Mouse (Mus musculus) midbrain, embryonic 12.5 days (tissue): ENCODE measurements around the gene Irf1. TPM values are rescaled to one million over a fixed set of nuclear protein-coding genes. Genes with fewer than 3 reads are reported as not detected.

Source experiments
- ATAC-seq: fragments of 200-750 bp; cut with Nextera tagmentation; 2 replicates; pipeline ENCODE4 v1.8.0; 2017; ENCODE audit warnings: low read depth, moderate TSS enrichment, moderate library complexity; ENCODE audit not compliant: low FRiP score
- H3K27ac ChIP-seq: fragments of 300-500 bp; sonication (generic); replicated peaks from 2 replicates; pipeline ENCODE4 v1.5.1; 2016; ENCODE audit warnings: mild to moderate bottlenecking
- H3K27me3 ChIP-seq: fragments of 300-500 bp; sonication (generic); 2 replicates; pipeline ENCODE4 v1.6.1; 2016; ENCODE audit warnings: mild to moderate bottlenecking
- H3K36me3 ChIP-seq: fragments of 300-500 bp; sonication (generic); 2 replicates; pipeline ENCODE4 v1.6.1; 2016
- H3K4me1 ChIP-seq: fragments of 300-500 bp; sonication (generic); 2 replicates; pipeline ENCODE4 v1.6.1; 2016
- H3K4me2 ChIP-seq: fragments of 300-500 bp; sonication (generic); replicated peaks from 2 replicates; pipeline ENCODE4 v1.6.1; 2016; ENCODE audit warnings: mild to moderate bottlenecking, moderate library complexity
- H3K4me3 ChIP-seq: fragments of 300-500 bp; sonication (generic); 2 replicates; pipeline ENCODE4 v1.5.1; 2016; ENCODE audit warnings: mild to moderate bottlenecking
- H3K9ac ChIP-seq: fragments of 300-500 bp; sonication (generic); replicated peaks from 2 replicates; pipeline ENCODE4 v1.6.1; 2016; ENCODE audit warnings: mild to moderate bottlenecking, moderate library complexity
- H3K9me3 ChIP-seq: fragments of 300-500 bp; sonication (generic); 2 replicates; pipeline ENCODE4 v1.6.1; 2016; ENCODE audit warnings: mild to moderate bottlenecking
- WGBS: fragments of 180-500 bp; shearing (Covaris S2); methylation state at CpG from one replicate; pipeline ENCODE4 v1.1.7; 2016; 5-methylcytosine and 5-hydroxymethylcytosine counted together
- polyA plus RNA-seq: library from polyadenylated mRNA; unstranded; fragments of >200 nt; fragmentation: Nextera tagmentation; extraction: Ambion mirVana; gene quantifications from 2 replicates; pipeline ENCODE4 v1.2.1, GENCODE M21; 2016

Irf1 gene
- polyA plus RNA-seq, result 3.4 and 4.3 TPM in 2 replicates

GRCm38 (mm10) chr11:53769760-53770124 lies at the start of gene Irf1:
TSS of gene Irf1 (plus strand) at chr11:53770014.
- H3K27ac ChIP-seq, result no peak within 1 kb of the TSS
- ATAC-seq, result peak; percentile 93
- H3K4me3 ChIP-seq, result peak within 1 kb of the TSS; percentile 60
- H3K4me1 ChIP-seq, result peaks cover 5% of the 10 kb centered on the region
- WGBS, result 0% methylated on average over 40 of the region's 40 CpGs
- peak within 1 kb of the TSS; percentile 56 for H3K9ac ChIP-seq
- no peaks in the 10 kb centered on the region for H3K9me3 ChIP-seq
- H3K4me2 ChIP-seq, result peak within 1 kb of the TSS; percentile 89
- H3K36me3 ChIP-seq, result no peaks in the 10 kb centered on the region
- H3K27me3 ChIP-seq, result peaks cover 55% of the 10 kb centered on the region

GRCm38 (mm10) chr11:53720715-53721114 lies 49.1 kb upstream of the Irf1 start, which contains the start of gene Il5:
TSS of gene Il5 (plus strand) at chr11:53720794.
- H3K9ac ChIP-seq, result no peak within 1 kb of the TSS
- no peak within 1 kb of the TSS for H3K4me3 ChIP-seq
- H3K36me3 ChIP-seq, result no peaks in the 10 kb centered on the region
- H3K4me2 ChIP-seq, result no peak within 1 kb of the TSS
- H3K9me3 ChIP-seq, result no peaks in the 10 kb centered on the region
- no peaks in the 10 kb centered on the region for H3K4me1 ChIP-seq
- no peak within 1 kb of the TSS for H3K27ac ChIP-seq
- no peaks in the 10 kb centered on the region for H3K27me3 ChIP-seq
- 86% methylated on average over 6 of the region's 6 CpGs for WGBS
- ATAC-seq, result no peak

GRCm38 (mm10) chr11:53731457-53731856 lies 38.4 kb upstream of the Irf1 start:
- Histone ChIP-seq H3K9ac (no peak overlapping the region), H3K4me2 (no peak overlapping the region), H3K9me3 (no peaks in the 10 kb centered on the region), H3K36me3 (no peaks in the 10 kb centered on the region), H3K27ac (no peak overlapping the region), H3K27me3 (no peaks in the 10 kb centered on the region), H3K4me1 (no peaks in the 10 kb centered on the region), H3K4me3 (no peak overlapping the region)
- ATAC-seq, result no peak
- WGBS, result 94% methylated on average over 7 of the region's 7 CpGs

GRCm38 (mm10) chr11:53732244-53732643 lies 37.6 kb upstream of the Irf1 start:
- H3K4me3 ChIP-seq, result no peak overlapping the region
- H3K36me3 ChIP-seq, result no peaks in the 10 kb centered on the region
- no peak overlapping the region for H3K27ac ChIP-seq
- no peaks in the 10 kb centered on the region for H3K9me3 ChIP-seq
- no peaks in the 10 kb centered on the region for H3K27me3 ChIP-seq
- 93% methylated on average over 8 of the region's 8 CpGs for WGBS
- no peak overlapping the region for H3K4me2 ChIP-seq
- ATAC-seq, result no peak
- H3K9ac ChIP-seq, result no peak overlapping the region
- no peaks in the 10 kb centered on the region for H3K4me1 ChIP-seq

- no peaks in the 10 kb centered on the region for H3K4me1 ChIP-seq
- 91% methylated on average over 7 of the region's 7 CpGs for WGBS
- H3K4me3 ChIP-seq, result no peak overlapping the region
- no peak overlapping the region for H3K4me2 ChIP-seq
- no peaks in the 10 kb centered on the region for H3K27me3 ChIP-seq
- ATAC-seq, result no peak
- H3K27ac ChIP-seq, result no peak overlapping the region
- no peak overlapping the region for H3K9ac ChIP-seq
- H3K36me3 ChIP-seq, result no peaks in the 10 kb centered on the region
- H3K9me3 ChIP-seq, result no peaks in the 10 kb centered on the region
These were observed 36.0 kb upstream of the Irf1 start for GRCm38 (mm10) chr11:53733824-53734223.

- H3K36me3 ChIP-seq, result no peaks in the 10 kb centered on the region
- no peak for ATAC-seq
- no peak overlapping the region for H3K9ac ChIP-seq
- H3K9me3 ChIP-seq, result no peaks in the 10 kb centered on the region
- no peak overlapping the region for H3K27ac ChIP-seq
- H3K27me3 ChIP-seq, result no peaks in the 10 kb centered on the region
- no peak overlapping the region for H3K4me2 ChIP-seq
- WGBS, result 77% methylated on average over 2 of the region's 2 CpGs
- H3K4me3 ChIP-seq, result no peak overlapping the region
- no peaks in the 10 kb centered on the region for H3K4me1 ChIP-seq
These were observed 35.4 kb upstream of the Irf1 start for GRCm38 (mm10) chr11:53734431-53734830.

GRCm38 (mm10) chr11:53734970-53735681 lies 34.7 kb upstream of the Irf1 start:
- no peak overlapping the region for H3K9ac ChIP-seq
- H3K36me3 ChIP-seq, result no peaks in the 10 kb centered on the region
- no peak for ATAC-seq
- H3K4me1 ChIP-seq, result no peaks in the 10 kb centered on the region
- no peak overlapping the region for H3K4me3 ChIP-seq
- no peak overlapping the region for H3K4me2 ChIP-seq
- WGBS, result 73% methylated on average over 18 of the region's 18 CpGs
- H3K9me3 ChIP-seq, result no peaks in the 10 kb centered on the region
- no peaks in the 10 kb centered on the region for H3K27me3 ChIP-seq
- H3K27ac ChIP-seq, result no peak overlapping the region

- H3K27ac ChIP-seq, result no peak overlapping the region
These were observed 34.0 kb upstream of the Irf1 start for GRCm38 (mm10) chr11:53735682-53736245.

GRCm38 (mm10) chr11:53736771-53737572 lies 32.8 kb upstream of the Irf1 start:
- Histone ChIP-seq H3K9ac (no peak overlapping the region), H3K9me3 (no peaks in the 10 kb centered on the region), H3K4me3 (no peak overlapping the region), H3K27me3 (no peaks in the 10 kb centered on the region), H3K36me3 (no peaks in the 10 kb centered on the region), H3K27ac (no peak overlapping the region), H3K4me1 (no peaks in the 10 kb centered on the region), H3K4me2 (no peak overlapping the region)
- 51% methylated on average over 14 of the region's 14 CpGs for WGBS
- no peak; the same call in 1 of the 2 replicates for ATAC-seq

More at GRCm38 (mm10) chr11:53735682-53736245, 34.0 kb upstream of the Irf1 start:
- no peaks in the 10 kb centered on the region for H3K9me3 ChIP-seq
- H3K27me3 ChIP-seq, result no peaks in the 10 kb centered on the region
- no peaks in the 10 kb centered on the region for H3K36me3 ChIP-seq
- peak; percentile 78 for ATAC-seq
- no peak overlapping the region for H3K9ac ChIP-seq
- WGBS, result 24% methylated on average over 17 of the region's 17 CpGs
- H3K4me3 ChIP-seq, result 0 out of 2 replicates have a peak overlapping the region, but pooled peaks have one; percentile 18
- H3K4me2 ChIP-seq, result peak overlapping the region; percentile 47
- H3K4me1 ChIP-seq, result no peaks in the 10 kb centered on the region

- no peak for ATAC-seq
- no peak overlapping the region for H3K27ac ChIP-seq
- H3K4me2 ChIP-seq, result no peak overlapping the region
- no peaks in the 10 kb centered on the region for H3K27me3 ChIP-seq
- WGBS, result 36% methylated on average over 6 of the region's 6 CpGs
- no peak overlapping the region for H3K9ac ChIP-seq
- no peaks in the 10 kb centered on the region for H3K9me3 ChIP-seq
- no peak overlapping the region for H3K4me3 ChIP-seq
- no peaks in the 10 kb centered on the region for H3K4me1 ChIP-seq
- no peaks in the 10 kb centered on the region for H3K36me3 ChIP-seq
These were observed 32.3 kb upstream of the Irf1 start for GRCm38 (mm10) chr11:53737573-53737946.

GRCm38 (mm10) chr11:53742353-53742752 lies 27.5 kb upstream of the Irf1 start:
- ATAC-seq, result no peak
- 10% methylated on average over 5 of the region's 5 CpGs for WGBS
- Histone ChIP-seq H3K4me2 (no peak overlapping the region), H3K9me3 (no peaks in the 10 kb centered on the region), H3K4me1 (no peaks in the 10 kb centered on the region), H3K36me3 (no peaks in the 10 kb centered on the region), H3K27me3 (no peaks in the 10 kb centered on the region), H3K9ac (no peak overlapping the region), H3K4me3 (no peak overlapping the region), H3K27ac (no peak overlapping the region)

- 93% methylated on average over 2 of the region's 2 CpGs for WGBS
- no peak for ATAC-seq
These were observed 24.6 kb upstream of the Irf1 start for GRCm38 (mm10) chr11:53745260-53745659.

More at GRCm38 (mm10) chr11:53745260-53745659, 24.6 kb upstream of the Irf1 start:
- no peak overlapping the region for H3K27ac ChIP-seq
- H3K4me3 ChIP-seq, result no peak overlapping the region
- H3K9me3 ChIP-seq, result no peaks in the 10 kb centered on the region
- no peaks in the 10 kb centered on the region for H3K36me3 ChIP-seq
- no peak overlapping the region for H3K4me2 ChIP-seq
- 0 out of 2 replicates have a peak, but pooled peaks cover 5% of the 10 kb centered on the region for H3K27me3 ChIP-seq
- no peak overlapping the region for H3K9ac ChIP-seq
- H3K4me1 ChIP-seq, result no peaks in the 10 kb centered on the region
